Mouse (Mus musculus): ENCODE data around the gene Arid3a.

- TF ChIP-seq CTCF (IDR thresholded peaks at IDR 0.05; ENCODE audit: borderline replicate concordance, control insufficient read depth, extremely low read depth, insufficient read depth, low read length, poor library complexity), result no peak
- TF ChIP-seq POLR2A (IDR thresholded peaks at IDR 0.05; ENCODE audit: control insufficient read depth, extremely low read depth, insufficient read depth, low read length, poor library complexity), result no peak
These were observed 47.3 kb upstream of the Arid3a start for GRCm38 (mm10) chr10:79879527-79879926.
